Mouse (Mus musculus): ENCODE data around the gene Lad1. TPM values are rescaled to one million over a fixed set of nuclear protein-coding genes. Genes with fewer than 3 reads are reported as not detected.

The Lad1 gene
- polyA plus RNA-seq, 1 experiment = not detected

GRCm38 (mm10) chr1:135838626-135839025 is 20.2 kb downstream of the Lad1 start:
- H3K27me3 ChIP-seq (ENCODE audit: control insufficient read depth) = peaks cover 2% of the 10 kb centered on the region; the same call in 1 of the 2 replicates
- H3K36me3 ChIP-seq (ENCODE audit: control insufficient read depth) = no peaks in the 10 kb centered on the region
- no peaks in the 10 kb centered on the region for H3K4me1 ChIP-seq (ENCODE audit: control insufficient read depth)
- no peaks in the 10 kb centered on the region for H3K9me3 ChIP-seq (ENCODE audit: control insufficient read depth, low read length)
- TF ChIP-seq TAL1 (IDR thresholded peaks at IDR 0.05; ENCODE audit: low read length) (no peak), GATA1 (IDR thresholded peaks at IDR 0.05; ENCODE audit: low read length) (no peak)
- no peak overlapping the region for H3K4me3 ChIP-seq (replicated peaks)

- H3K27me3 ChIP-seq (ENCODE audit: control insufficient read depth) = no peaks in the 10 kb centered on the region
- no peak for TF ChIP-seq GATA1 (IDR thresholded peaks at IDR 0.05; ENCODE audit: low read length)
- no peak for TF ChIP-seq TAL1 (IDR thresholded peaks at IDR 0.05; ENCODE audit: low read length)
- H3K4me1 ChIP-seq (ENCODE audit: control insufficient read depth) = no peaks in the 10 kb centered on the region
- no peaks in the 10 kb centered on the region for H3K36me3 ChIP-seq (ENCODE audit: control insufficient read depth)
- no peaks in the 10 kb centered on the region for H3K9me3 ChIP-seq (ENCODE audit: control insufficient read depth, low read length)
- no peak overlapping the region for H3K4me3 ChIP-seq (replicated peaks)
Measured at GRCm38 (mm10) chr1:135839065-135839464, 20.7 kb downstream of the Lad1 start.

DNA sequence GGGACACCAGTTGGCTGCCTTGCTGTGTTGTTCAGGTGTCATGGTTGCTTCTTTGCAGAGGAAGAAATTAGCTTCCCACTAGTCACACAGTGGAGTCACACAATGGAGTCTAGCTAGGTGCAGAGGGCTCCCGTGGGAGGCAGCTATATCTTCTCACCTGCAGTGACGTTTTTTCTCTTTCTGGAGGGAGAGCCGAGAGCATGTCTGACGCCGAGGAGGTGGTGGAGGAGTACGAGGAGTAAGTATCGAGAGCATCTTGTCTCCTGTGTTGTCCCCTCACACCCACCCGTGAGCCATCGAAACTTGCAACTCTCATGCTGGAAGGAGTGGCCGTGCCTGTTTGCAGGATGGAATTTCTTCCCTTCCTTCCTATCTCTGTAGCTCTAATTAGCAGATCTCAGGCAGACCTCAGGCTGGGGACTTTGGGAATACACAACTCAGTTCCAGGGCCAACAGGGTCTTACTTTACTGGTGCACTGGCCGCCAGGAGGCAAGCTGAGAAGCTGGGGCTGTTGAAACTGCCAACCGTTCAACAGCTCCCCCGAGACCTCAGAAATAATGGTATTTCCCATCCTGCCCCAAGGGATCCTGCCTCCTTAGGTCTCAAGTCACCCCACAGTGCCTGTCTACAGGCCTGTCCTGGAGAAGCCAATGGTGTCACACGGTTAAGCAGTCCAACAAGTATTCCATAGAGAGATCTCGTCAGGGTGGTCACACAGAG is 22.4 kb downstream of the Lad1 start:
- Histone ChIP-seq H3K27me3 (ENCODE audit: control insufficient read depth) (peaks cover 2% of the 10 kb centered on the region; the same call in 1 of the 2 replicates), H3K36me3 (ENCODE audit: control insufficient read depth) (no peaks in the 10 kb centered on the region), H3K4me1 (ENCODE audit: control insufficient read depth) (no peaks in the 10 kb centered on the region), H3K9me3 (ENCODE audit: control insufficient read depth, low read length) (no peaks in the 10 kb centered on the region), H3K4me3 (replicated peaks) (no peak overlapping the region)
- TF ChIP-seq GATA1 (IDR thresholded peaks at IDR 0.05; ENCODE audit: low read length) (no peak), TAL1 (IDR thresholded peaks at IDR 0.05; ENCODE audit: low read length) (no peak)

- TF ChIP-seq TAL1 (IDR thresholded peaks at IDR 0.05; ENCODE audit: low read length) (no peak), GATA1 (IDR thresholded peaks at IDR 0.05; ENCODE audit: low read length) (no peak)
- peaks cover 5% of the 10 kb centered on the region; the same call in 1 of the 2 replicates for H3K27me3 ChIP-seq (ENCODE audit: control insufficient read depth)
- H3K4me1 ChIP-seq (ENCODE audit: control insufficient read depth) = peaks cover 11% of the 10 kb centered on the region
- H3K36me3 ChIP-seq (ENCODE audit: control insufficient read depth) = no peaks in the 10 kb centered on the region
- H3K4me3 ChIP-seq (replicated peaks) = no peak overlapping the region
- no peaks in the 10 kb centered on the region for H3K9me3 ChIP-seq (ENCODE audit: control insufficient read depth, low read length)
Measured at GRCm38 (mm10) chr1:135843519-135844262, 25.3 kb downstream of the Lad1 start.

DNA sequence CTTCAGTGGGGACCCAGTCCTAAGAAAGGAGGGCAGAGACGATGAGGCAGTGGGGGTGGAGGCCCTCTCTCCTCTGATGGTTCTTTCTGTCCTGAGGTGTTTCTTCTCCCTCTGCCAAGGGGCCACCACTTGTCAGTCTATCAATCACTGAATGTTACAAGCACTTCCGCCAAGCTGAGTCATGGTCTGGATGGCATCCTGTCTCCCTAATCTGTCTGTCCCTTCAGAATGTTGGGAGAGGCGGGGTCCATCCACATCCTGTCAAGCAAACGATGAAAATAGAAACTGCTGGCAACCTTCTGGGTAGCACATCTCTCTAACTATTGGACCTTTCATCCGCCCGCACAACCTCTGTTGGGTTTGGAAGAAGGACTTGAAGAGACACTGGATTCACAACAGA is 26.1 kb downstream of the Lad1 start:
- no peak for TF ChIP-seq GATA1 (IDR thresholded peaks at IDR 0.05; ENCODE audit: low read length)
- 0 out of 3 replicates have a peak, but pooled peaks have one; percentile 13 for TF ChIP-seq TAL1 (IDR thresholded peaks at IDR 0.05; ENCODE audit: low read length)
- H3K36me3 ChIP-seq (ENCODE audit: control insufficient read depth) = no peaks in the 10 kb centered on the region
- H3K9me3 ChIP-seq (ENCODE audit: control insufficient read depth, low read length) = no peaks in the 10 kb centered on the region
- H3K4me3 ChIP-seq (replicated peaks) = no peak overlapping the region
- peaks cover 11% of the 10 kb centered on the region for H3K4me1 ChIP-seq (ENCODE audit: control insufficient read depth)
- peaks cover 5% of the 10 kb centered on the region; the same call in 1 of the 2 replicates for H3K27me3 ChIP-seq (ENCODE audit: control insufficient read depth)

- H3K36me3 ChIP-seq (ENCODE audit: control insufficient read depth) = no peaks in the 10 kb centered on the region
- H3K4me1 ChIP-seq (ENCODE audit: control insufficient read depth) = peaks cover 11% of the 10 kb centered on the region
- H3K9me3 ChIP-seq (ENCODE audit: control insufficient read depth, low read length) = no peaks in the 10 kb centered on the region
- peaks cover 5% of the 10 kb centered on the region; the same call in 1 of the 2 replicates for H3K27me3 ChIP-seq (ENCODE audit: control insufficient read depth)
- no peak for TF ChIP-seq GATA1 (IDR thresholded peaks at IDR 0.05; ENCODE audit: low read length)
- no peak for TF ChIP-seq TAL1 (IDR thresholded peaks at IDR 0.05; ENCODE audit: low read length)
- H3K4me3 ChIP-seq (replicated peaks) = no peak overlapping the region
Measured at GRCm38 (mm10) chr1:135846632-135847031, 28.2 kb downstream of the Lad1 start.

DNA sequence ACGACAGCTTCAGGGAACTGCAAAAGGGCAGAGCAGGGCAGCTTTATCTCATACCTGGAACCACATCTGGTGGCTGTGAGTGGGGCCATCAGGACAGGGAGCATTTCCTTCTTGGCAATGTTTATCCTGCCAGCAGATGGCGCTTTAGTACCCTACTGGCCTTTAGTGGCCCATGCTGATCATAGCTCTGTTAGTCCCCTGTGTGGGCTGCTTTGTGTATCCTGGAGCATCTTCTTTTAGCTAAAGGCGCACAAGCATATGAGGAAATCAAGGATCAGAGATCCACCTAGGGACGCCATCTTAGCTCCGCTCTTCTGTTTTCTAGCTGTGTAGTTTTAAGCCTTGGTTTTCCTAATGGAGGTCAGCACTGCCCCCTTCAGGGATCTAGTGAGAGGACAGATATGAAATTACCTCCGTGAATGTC is 28.8 kb downstream of the Lad1 start:
- H3K4me3 ChIP-seq (replicated peaks) = no peak overlapping the region
- no peak for TF ChIP-seq TAL1 (IDR thresholded peaks at IDR 0.05; ENCODE audit: low read length)
- TF ChIP-seq GATA1 (IDR thresholded peaks at IDR 0.05; ENCODE audit: low read length) = no peak
- H3K27me3 ChIP-seq (ENCODE audit: control insufficient read depth) = peaks cover 5% of the 10 kb centered on the region; the same call in 1 of the 2 replicates

DNA sequence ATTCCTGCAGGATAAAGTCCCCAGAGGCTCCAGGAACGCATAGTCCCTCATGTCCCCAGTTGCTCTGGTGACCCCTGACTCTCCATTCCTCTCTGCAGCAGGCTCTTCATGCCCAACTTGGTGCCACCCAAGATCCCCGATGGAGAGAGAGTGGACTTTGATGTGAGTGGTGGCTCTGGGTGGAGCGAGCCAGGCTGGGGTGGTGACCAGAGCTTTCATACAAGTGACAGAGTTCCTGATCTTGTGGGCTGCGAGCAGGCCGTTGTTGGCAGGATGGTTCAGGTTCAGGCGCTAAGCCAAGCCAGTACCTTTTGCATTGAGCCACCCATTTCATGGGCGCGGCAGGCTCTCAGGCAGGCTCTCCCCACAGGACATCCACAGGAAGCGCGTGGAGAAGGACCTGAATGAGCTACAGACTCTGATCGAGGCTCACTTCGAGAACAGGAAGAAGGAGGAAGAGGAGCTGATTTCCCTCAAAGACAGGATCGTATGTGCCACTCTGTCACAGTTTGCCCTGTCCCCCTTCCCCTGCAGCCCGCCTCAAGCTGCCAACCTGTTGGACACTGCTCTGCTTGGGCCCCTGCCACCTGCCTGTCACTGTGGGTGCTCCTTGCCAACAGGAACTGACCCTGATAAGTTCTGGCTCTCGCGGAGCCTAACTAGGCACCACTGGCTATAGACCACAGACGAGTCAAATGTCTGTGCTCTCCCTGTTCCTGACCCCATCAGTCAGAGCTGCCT is 29.4 kb downstream of the Lad1 start:
- H3K4me1 ChIP-seq (ENCODE audit: control insufficient read depth) = peaks cover 15% of the 10 kb centered on the region
- H3K36me3 ChIP-seq (ENCODE audit: control insufficient read depth) = no peaks in the 10 kb centered on the region
- TF ChIP-seq TAL1 (IDR thresholded peaks at IDR 0.05; ENCODE audit: low read length) (no peak), GATA1 (IDR thresholded peaks at IDR 0.05; ENCODE audit: low read length) (no peak)
- H3K9me3 ChIP-seq (ENCODE audit: control insufficient read depth, low read length) = no peaks in the 10 kb centered on the region
- H3K27me3 ChIP-seq (ENCODE audit: control insufficient read depth) = peaks cover 5% of the 10 kb centered on the region; the same call in 1 of the 2 replicates
- H3K4me3 ChIP-seq (replicated peaks) = no peak overlapping the region

More for the DNA sequence above, 28.8 kb downstream of the Lad1 start:
- no peaks in the 10 kb centered on the region for H3K36me3 ChIP-seq (ENCODE audit: control insufficient read depth)
- peaks cover 12% of the 10 kb centered on the region for H3K4me1 ChIP-seq (ENCODE audit: control insufficient read depth)
- H3K9me3 ChIP-seq (ENCODE audit: control insufficient read depth, low read length) = no peaks in the 10 kb centered on the region
